Mouse (Mus musculus) liver, embryonic 14.5 days (tissue): Measurements from ENCODE around the gene Pde4d. TPM values are rescaled to one million over a fixed set of nuclear protein-coding genes. Genes with fewer than 3 reads are reported as not detected.

Experiments used
- ATAC-seq: fragments of 200-750 bp; cut with Nextera tagmentation; 2 replicates; pipeline ENCODE4 v1.8.0; 2017; ENCODE audit warnings: moderate number of reproducible peaks, mild to moderate bottlenecking, moderate library complexity; ENCODE audit not compliant: insufficient read depth
- DNase-seq, 3 experiments: peaks; one replicate each; pipeline ENCODE4 v3.0.0-alpha.2; 2012 to 2013; ENCODE audit warnings: low read depth in 3 of 3, low spot score in 3 of 3
- H3K27ac ChIP-seq: fragments of 300-500 bp; sonication (generic); 2 replicates; pipeline ENCODE4 v1.5.1; 2014; ENCODE audit warnings: moderate library complexity, mild to moderate bottlenecking, control low read depth, inconsistent platforms
- H3K27me3 ChIP-seq: fragments of 300-500 bp; sonication (generic); 2 replicates; pipeline ENCODE4 v1.6.1; 2014; ENCODE audit warnings: mild to moderate bottlenecking, low read length, moderate library complexity; ENCODE audit not compliant: control insufficient read depth, insufficient read depth
- H3K36me3 ChIP-seq: fragments of 300-500 bp; sonication (generic); replicated peaks from 2 replicates; pipeline ENCODE4 v1.6.1; 2014; ENCODE audit warnings: low read depth; ENCODE audit not compliant: control insufficient read depth, insufficient read depth
- H3K4me1 ChIP-seq, 2 experiments: fragments of 200-500 bp in 1 of 2; fragments of 300-500 bp in 1 of 2; sonication (generic) in 1 of 2; replicated peaks; 2 replicates each; pipeline ENCODE4 v1.6.1; 2012 to 2014; ENCODE audit warnings: antibody characterized with exemption in 1 of 2, inconsistent platforms in 1 of 2, low read length in 1 of 2; ENCODE audit not compliant: control insufficient read depth in 2 of 2, insufficient read depth in 2 of 2
- H3K4me2 ChIP-seq: fragments of 300-500 bp; sonication (generic); 2 replicates; pipeline ENCODE4 v1.6.1; 2014; ENCODE audit warnings: low read depth, mild to moderate bottlenecking, control low read depth, moderate library complexity
- H3K4me3 ChIP-seq, 2 experiments: fragments of 200-500 bp in 1 of 2; fragments of 300-500 bp in 1 of 2; sonication (generic) in 1 of 2; 2 replicates each; pipeline ENCODE4 v1.5.1; 2012 to 2014; ENCODE audit warnings: low read depth in 2 of 2, low read length in 2 of 2, mild to moderate bottlenecking in 2 of 2, control low read depth in 1 of 2, inconsistent platforms in 1 of 2, moderate library complexity in 1 of 2; ENCODE audit not compliant: insufficient read depth in 1 of 2
- H3K9ac ChIP-seq: fragments of 300-500 bp; sonication (generic); replicated peaks from 2 replicates; pipeline ENCODE4 v1.6.1; 2014; ENCODE audit warnings: mild to moderate bottlenecking, control low read depth, moderate library complexity
- H3K9me3 ChIP-seq: fragments of 300-500 bp; sonication (generic); 2 replicates; pipeline ENCODE4 v1.6.1; 2016; ENCODE audit warnings: low read length, mixed read lengths; ENCODE audit not compliant: control insufficient read depth
- CTCF ChIP-seq: IDR thresholded peaks from 2 replicates; pipeline ENCODE4 v1.5.1; 2016; ENCODE audit warnings: antibody characterized with exemption, low read depth, control low read depth
- EP300 ChIP-seq: IDR thresholded peaks from 2 replicates; pipeline ENCODE4 v1.6.1; 2016; ENCODE audit warnings: antibody characterized with exemption, low read depth
- WGBS: fragments of 180-500 bp; shearing (Covaris S2); extraction: QIAGEN DNeasy Blood & Tissue Kit; methylation state at CpG from one replicate; pipeline ENCODE4 v1.1.7; 2014; ENCODE audit not compliant: insufficient replicate concordance; 5-methylcytosine and 5-hydroxymethylcytosine counted together
- polyA plus RNA-seq, 2 experiments: library from polyadenylated mRNA; depleted of rRNA in 1 of 2; stranded (reverse) in 1 of 2; unstranded in 1 of 2; fragments of >200 nt; fragmentation: Nextera tagmentation in 1 of 2; extraction: Ambion mirVana in 1 of 2; gene quantifications; 2 replicates each; pipeline versions ENCODE4 v1.2.1 to v1.2.3; 2012 to 2014

Pde4d gene
- polyA plus RNA-seq, 2 experiments, result 4.9 to 8.6 TPM

DNA sequence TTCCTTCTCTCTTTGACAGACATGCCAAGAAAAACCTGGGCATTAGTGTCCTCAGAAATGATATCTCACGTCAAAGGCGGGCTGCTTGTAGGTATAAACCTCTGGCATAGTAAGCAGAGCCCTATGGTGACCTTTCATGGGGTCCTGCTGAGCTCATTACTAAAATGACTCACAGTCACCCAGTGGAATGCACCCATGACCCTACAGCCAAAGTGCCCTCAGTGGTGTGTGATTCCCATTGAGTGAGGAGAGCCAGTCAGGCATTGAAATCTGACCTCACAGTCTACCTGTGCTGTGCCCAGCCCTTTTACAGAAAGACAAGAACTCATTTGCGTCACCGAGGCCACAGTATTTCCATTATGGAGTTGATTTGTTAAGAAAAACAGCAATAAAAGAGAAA is 1220.2 kb downstream of the Pde4d start:
- H3K36me3 ChIP-seq, result no peaks in the 10 kb centered on the region
- DNase-seq, result no peak
- H3K27ac ChIP-seq, result no peak overlapping the region
- TF ChIP-seq CTCF (no peak), EP300 (no peak)
- no peak overlapping the region for H3K4me3 ChIP-seq
- H3K4me2 ChIP-seq, result no peak overlapping the region
- H3K27me3 ChIP-seq, result no peaks in the 10 kb centered on the region
- H3K9ac ChIP-seq, result no peak overlapping the region
- peaks cover 38 to 52% of the 10 kb centered on the region in 2 experiments for H3K4me1 ChIP-seq
- 88% methylated on average over 4 of the region's 4 CpGs for WGBS
- H3K9me3 ChIP-seq, result no peaks in the 10 kb centered on the region
- no peak for ATAC-seq

DNA sequence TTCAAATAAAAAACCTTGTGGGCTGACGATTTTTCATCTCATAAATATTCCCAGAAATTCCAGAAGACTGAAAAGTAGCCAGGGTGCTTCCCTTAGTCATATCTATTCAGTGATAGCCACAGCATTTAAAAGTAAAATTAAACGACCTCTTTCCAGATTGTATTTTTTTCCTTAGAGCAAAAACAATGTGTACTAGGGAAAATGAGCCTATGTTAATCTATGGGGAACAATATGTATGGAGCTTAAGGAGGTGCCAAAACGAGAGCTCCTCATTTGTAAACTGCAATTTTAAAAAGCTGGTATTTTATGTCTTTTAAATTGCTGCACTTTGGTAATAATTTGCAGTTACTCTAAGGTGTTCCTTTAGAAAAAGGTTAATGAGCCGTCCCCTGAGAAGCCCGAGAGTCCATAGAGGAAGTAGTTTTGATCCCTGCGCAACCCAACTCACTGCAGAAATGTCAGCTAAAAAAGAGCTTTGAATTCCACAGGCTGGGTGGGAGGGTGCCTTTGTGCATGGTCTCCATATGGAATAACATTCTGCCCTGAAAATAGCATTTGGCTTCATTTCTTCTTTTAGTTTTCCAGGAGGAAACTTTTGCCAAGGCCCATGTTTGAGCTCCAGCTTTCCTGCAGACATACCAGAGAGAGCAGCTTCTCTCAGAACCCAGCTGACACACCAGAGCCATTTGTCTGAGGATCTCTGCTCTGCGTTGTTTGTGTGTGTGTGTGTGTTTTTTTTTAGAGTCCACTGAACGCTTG is 1222.0 kb downstream of the Pde4d start:
- H3K4me3 ChIP-seq, result no peak overlapping the region
- H3K9me3 ChIP-seq, result no peaks in the 10 kb centered on the region
- no peak overlapping the region for H3K27ac ChIP-seq
- no peak overlapping the region for H3K4me2 ChIP-seq
- no peak for ATAC-seq
- no peaks in the 10 kb centered on the region for H3K27me3 ChIP-seq
- H3K36me3 ChIP-seq, result no peaks in the 10 kb centered on the region
- DNase-seq, result no peak
- H3K4me1 ChIP-seq, result peaks cover 23 to 36% of the 10 kb centered on the region in 2 experiments
- TF ChIP-seq EP300 (no peak), CTCF (no peak)
- WGBS, result 59% methylated on average over 8 of the region's 8 CpGs
- H3K9ac ChIP-seq, result no peak overlapping the region

DNA sequence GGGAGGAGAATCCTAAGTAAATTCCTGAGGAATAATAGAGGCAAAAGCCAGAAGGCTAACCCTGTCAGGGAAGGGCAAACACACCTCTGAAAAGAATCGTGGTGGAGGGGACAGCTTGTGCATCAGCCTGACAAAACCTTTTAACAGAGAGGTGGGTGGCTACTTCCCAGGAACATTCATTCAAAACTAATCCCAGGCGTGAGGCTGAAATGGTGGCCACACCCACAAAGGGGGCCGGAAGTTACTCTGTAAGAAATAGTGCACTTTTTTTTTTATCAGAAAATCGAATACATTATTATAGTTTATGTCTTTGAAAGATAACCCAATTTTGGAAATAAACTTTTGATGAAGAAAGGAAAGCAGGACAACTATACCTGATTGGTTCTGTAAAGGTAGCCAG is 1227.3 kb downstream of the Pde4d start:
- Histone ChIP-seq H3K4me3 (no peak overlapping the region), H3K4me2 (no peak overlapping the region), H3K4me1 (peaks cover 33 to 36% of the 10 kb centered on the region in 2 experiments), H3K9me3 (no peaks in the 10 kb centered on the region), H3K27ac (peak overlapping the region; percentile 8; the same call in 1 of the 2 replicates), H3K27me3 (no peaks in the 10 kb centered on the region), H3K36me3 (no peaks in the 10 kb centered on the region), H3K9ac (no peak overlapping the region)
- ATAC-seq, result no peak
- no peak for DNase-seq
- TF ChIP-seq EP300 (no peak), CTCF (no peak)
- 33% methylated on average over 4 of the region's 4 CpGs for WGBS

DNA sequence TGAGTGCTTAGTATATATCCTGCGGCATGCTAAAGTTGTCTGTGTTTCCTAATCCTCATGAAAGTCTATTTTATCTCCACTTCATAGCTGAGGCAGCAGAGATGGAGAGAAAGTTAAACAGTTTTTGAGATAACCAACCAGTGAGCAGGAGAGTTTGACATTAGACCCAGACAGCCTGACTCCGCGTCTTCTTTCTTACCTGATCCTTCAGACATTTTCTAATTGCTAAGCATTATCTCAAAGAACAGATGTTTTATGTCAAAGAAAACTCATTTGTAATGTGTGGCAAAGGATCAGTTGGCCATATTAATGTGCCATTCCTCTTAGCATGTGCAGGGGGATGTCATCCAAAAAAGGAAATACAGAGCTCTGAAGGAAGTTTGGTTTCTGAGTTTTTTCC is 1227.9 kb downstream of the Pde4d start:
- Histone ChIP-seq H3K4me3 (no peak overlapping the region), H3K9me3 (no peaks in the 10 kb centered on the region), H3K9ac (no peak overlapping the region), H3K36me3 (no peaks in the 10 kb centered on the region), H3K27ac (peak overlapping the region; percentile 37; the same call in 1 of the 2 replicates), H3K4me1 (peaks cover 37 to 41% of the 10 kb centered on the region in 2 experiments), H3K27me3 (no peaks in the 10 kb centered on the region), H3K4me2 (no peak overlapping the region)
- no peak for ATAC-seq
- DNase-seq, result no peak
- 28% methylated on average over 3 of the region's 3 CpGs for WGBS
- no peak for TF ChIP-seq EP300
- no peak for TF ChIP-seq CTCF

DNA sequence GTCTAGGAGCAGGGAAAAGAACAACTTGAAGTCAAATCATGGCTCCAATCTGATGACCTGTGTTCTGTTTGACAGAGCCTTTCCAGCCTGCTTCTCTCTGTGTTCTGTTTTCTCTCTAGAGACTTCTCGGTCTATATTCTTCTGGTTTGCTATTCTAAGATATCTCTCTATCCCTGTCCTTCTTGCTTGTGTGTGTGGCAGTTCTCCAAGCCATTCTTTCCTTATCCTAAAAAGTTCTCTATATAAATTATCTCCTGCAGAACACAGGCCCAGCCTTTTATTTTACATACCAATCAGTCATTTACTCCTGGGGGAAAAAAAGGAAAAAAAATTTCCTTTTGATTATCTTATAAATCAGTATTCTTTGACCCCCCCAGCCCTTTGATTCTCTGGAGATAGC is 1229.2 kb downstream of the Pde4d start:
- Histone ChIP-seq H3K9ac (no peak overlapping the region), H3K27me3 (no peaks in the 10 kb centered on the region), H3K36me3 (no peaks in the 10 kb centered on the region), H3K4me1 (peaks cover 48 to 51% of the 10 kb centered on the region in 2 experiments), H3K4me3 (no peak overlapping the region), H3K27ac (no peak overlapping the region), H3K9me3 (no peaks in the 10 kb centered on the region), H3K4me2 (no peak overlapping the region)
- WGBS, result 35% methylated on average over 1 of the region's 1 CpGs
- TF ChIP-seq CTCF (no peak), EP300 (no peak)
- no peak for DNase-seq
- no peak for ATAC-seq
